Mouse (Mus musculus) embryonic facial prominence, embryonic 11.5 days (tissue): ENCODE measurements at regions not wholly inside any gene's neighbourhood (a gene's known extent, or its start where the extent isn't known, plus 50 kb on each side); places are given as distances from the start of the nearest gene placed in this dataset.

Source experiments
- ATAC-seq: fragments of 200-750 bp; cut with Nextera tagmentation; replicated peaks from 2 replicates; pipeline ENCODE4 v1.8.0; 2017; ENCODE audit warnings: low read depth; ENCODE audit not compliant: insufficient number of reproducible peaks, low FRiP score, low TSS enrichment
- DNase-seq: peaks from one replicate; pipeline ENCODE4 v3.0.0-alpha.2; 2015; ENCODE audit warnings: low spot score
- H3K27ac ChIP-seq: fragments of 300-500 bp; sonication (generic); replicated peaks from 2 replicates; pipeline ENCODE4 v1.5.1; 2014; ENCODE audit warnings: mild to moderate bottlenecking, low read depth, low read length, control low read depth
- H3K27me3 ChIP-seq: fragments of 300-500 bp; sonication (generic); 2 replicates; pipeline ENCODE4 v1.6.1; 2014; ENCODE audit warnings: mild to moderate bottlenecking, low read length, moderate library complexity, mixed read lengths; ENCODE audit not compliant: control insufficient read depth, insufficient read depth
- H3K36me3 ChIP-seq: fragments of 300-500 bp; sonication (generic); replicated peaks from 2 replicates; pipeline ENCODE4 v1.6.1; 2014; ENCODE audit warnings: low read depth, mild to moderate bottlenecking, low read length, moderate library complexity, mixed read lengths; ENCODE audit not compliant: control insufficient read depth, insufficient read depth
- H3K4me1 ChIP-seq: fragments of 300-500 bp; sonication (generic); 2 replicates; pipeline ENCODE4 v1.6.1; 2014; ENCODE audit warnings: low read length, mixed read lengths; ENCODE audit not compliant: control insufficient read depth, insufficient read depth
- H3K4me2 ChIP-seq: fragments of 300-500 bp; sonication (generic); 2 replicates; pipeline ENCODE4 v1.6.1; 2014; ENCODE audit warnings: low read depth, mild to moderate bottlenecking, control low read depth, low read length, moderate library complexity
- H3K4me3 ChIP-seq: fragments of 300-500 bp; sonication (generic); 2 replicates; pipeline ENCODE4 v1.5.1; 2014; ENCODE audit warnings: low read depth, low read length, control low read depth
- H3K9ac ChIP-seq: fragments of 300-500 bp; sonication (generic); replicated peaks from 2 replicates; pipeline ENCODE4 v1.6.1; 2014; ENCODE audit warnings: mild to moderate bottlenecking, control low read depth, low read length
- H3K9me3 ChIP-seq: fragments of 300-500 bp; sonication (generic); replicated peaks from 2 replicates; pipeline ENCODE4 v1.6.1; 2016; ENCODE audit warnings: mild to moderate bottlenecking, low read length, inconsistent platforms, mixed read lengths; ENCODE audit not compliant: control insufficient read depth
- WGBS: fragments of 180-500 bp; shearing (Covaris S2); extraction: QIAGEN DNeasy Blood & Tissue Kit; methylation state at CpG from one replicate; pipeline ENCODE4 v1.1.7; 2014; 5-methylcytosine and 5-hydroxymethylcytosine counted together

DNA sequence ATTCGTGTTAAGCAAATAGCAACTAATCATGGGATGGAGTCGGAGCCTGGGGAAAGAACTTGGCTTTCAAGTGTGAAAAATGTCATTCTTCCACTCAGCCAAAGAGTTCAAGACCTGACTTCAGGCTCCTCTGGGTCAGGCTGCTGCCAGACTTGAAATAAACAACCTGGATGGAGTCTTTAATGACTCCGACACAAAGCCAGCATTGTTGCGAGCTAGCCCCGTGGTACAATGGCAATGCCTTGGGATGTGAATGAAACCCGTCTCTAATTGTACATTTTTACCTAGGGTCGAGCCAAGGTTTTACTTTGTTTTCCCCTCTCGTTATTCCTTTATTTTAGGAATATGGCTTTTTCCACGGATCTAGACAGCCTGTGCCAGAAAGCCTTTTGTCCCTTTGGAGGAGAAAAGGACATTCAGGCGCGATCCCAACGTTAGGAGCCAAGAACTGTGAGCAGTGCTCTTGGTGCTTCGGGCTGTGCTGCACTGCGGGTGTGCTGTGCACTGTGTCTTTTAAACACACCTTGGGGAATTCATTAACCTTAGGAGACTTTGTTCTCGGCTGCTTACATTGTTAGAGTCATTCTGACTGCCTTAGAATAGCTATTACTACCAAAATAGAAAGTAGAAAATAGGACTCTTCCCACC, 398.1 kb downstream of the Cd83 start:
- Histone ChIP-seq H3K9me3 (no peaks in the 10 kb centered on the region), H3K4me2 (no peak overlapping the region), H3K9ac (no peak overlapping the region), H3K36me3 (no peaks in the 10 kb centered on the region), H3K27ac (no peak overlapping the region), H3K4me1 (no peaks in the 10 kb centered on the region), H3K4me3 (no peak overlapping the region), H3K27me3 (no peaks in the 10 kb centered on the region)
- WGBS: 28% methylated on average over 15 of the region's 15 CpGs
- peak; percentile 52 for DNase-seq
- no peak for ATAC-seq

DNA sequence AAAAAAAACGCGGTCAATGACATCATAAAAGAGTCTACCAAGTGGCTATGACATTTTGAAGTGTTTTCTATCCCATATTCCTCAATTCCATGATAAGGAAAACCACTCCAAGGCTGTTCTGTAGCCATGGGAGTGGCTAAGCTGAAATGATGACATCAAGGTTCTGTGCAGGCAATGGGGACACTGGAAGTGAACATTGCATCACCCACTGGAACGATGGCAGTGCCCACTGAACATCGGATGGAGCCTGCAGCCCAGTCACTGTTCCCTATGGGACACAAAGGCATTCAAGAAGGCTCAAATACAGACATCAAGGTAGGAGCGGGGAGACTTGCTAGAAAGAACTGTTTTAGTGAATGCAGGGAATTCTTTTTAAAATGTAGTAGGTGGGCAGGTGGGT, 410.8 kb downstream of the Cd83 start:
- ATAC-seq (no peak), DNase-seq (no peak)
- Histone ChIP-seq H3K36me3 (no peaks in the 10 kb centered on the region), H3K4me1 (no peaks in the 10 kb centered on the region), H3K4me3 (no peak overlapping the region), H3K27me3 (no peaks in the 10 kb centered on the region), H3K27ac (no peak overlapping the region), H3K4me2 (no peak overlapping the region), H3K9ac (no peak overlapping the region), H3K9me3 (no peaks in the 10 kb centered on the region)
- WGBS: 88% methylated on average over 5 of the region's 5 CpGs

DNA sequence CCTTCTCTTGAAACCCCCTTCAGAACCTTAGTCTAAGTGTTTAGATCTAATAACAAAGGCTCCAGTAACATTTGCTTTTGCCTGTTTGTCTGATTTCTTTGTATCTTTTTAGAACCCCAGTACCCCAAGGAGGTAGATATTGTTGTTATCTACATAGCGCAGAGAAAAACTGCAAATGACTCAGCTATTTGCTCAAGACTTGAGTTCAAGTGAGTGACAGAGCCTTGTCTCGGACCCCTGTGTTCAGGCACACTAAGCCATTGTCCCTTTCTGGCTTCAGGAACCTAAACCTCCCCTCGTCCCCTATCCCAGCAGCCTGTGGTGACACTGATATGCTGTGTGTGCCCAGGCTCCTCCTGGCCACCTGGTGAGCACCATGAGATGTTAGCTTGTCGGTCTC, 421.5 kb downstream of the Cd83 start:
- DNase-seq (no peak), ATAC-seq (no peak)
- no peak overlapping the region for H3K4me2 ChIP-seq
- H3K9ac ChIP-seq: no peak overlapping the region
- H3K36me3 ChIP-seq: no peaks in the 10 kb centered on the region
- H3K27ac ChIP-seq: no peak overlapping the region
- H3K4me3 ChIP-seq: no peak overlapping the region
- H3K9me3 ChIP-seq: no peaks in the 10 kb centered on the region
- no peaks in the 10 kb centered on the region for H3K27me3 ChIP-seq
- WGBS: 66% methylated on average over 4 of the region's 4 CpGs
- no peaks in the 10 kb centered on the region for H3K4me1 ChIP-seq

DNA sequence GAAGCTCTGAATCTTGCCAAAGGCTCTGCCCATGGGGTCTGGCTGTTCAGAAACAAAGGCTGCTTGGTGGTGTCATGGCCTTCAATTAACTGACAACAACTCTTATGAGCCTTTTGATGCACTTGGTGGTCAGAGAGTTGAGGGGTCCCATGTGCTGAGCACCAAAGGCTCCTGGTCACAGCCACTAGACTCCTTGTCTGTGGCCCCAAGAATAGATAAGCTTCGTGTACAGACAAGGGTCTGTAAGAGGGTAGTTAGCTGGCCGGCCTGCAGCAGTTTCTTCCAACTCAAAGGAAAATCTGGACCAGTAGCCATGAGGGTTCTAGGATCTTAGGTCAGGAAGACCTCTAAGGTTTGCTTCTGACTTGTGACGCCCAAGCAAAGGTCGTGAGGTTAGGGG, 421.9 kb downstream of the Cd83 start:
- Histone ChIP-seq H3K9me3 (no peaks in the 10 kb centered on the region), H3K36me3 (no peaks in the 10 kb centered on the region), H3K27me3 (no peaks in the 10 kb centered on the region), H3K4me3 (no peak overlapping the region), H3K4me1 (no peaks in the 10 kb centered on the region), H3K4me2 (no peak overlapping the region), H3K27ac (no peak overlapping the region), H3K9ac (no peak overlapping the region)
- 76% methylated on average over 4 of the region's 4 CpGs for WGBS
- DNase-seq (no peak), ATAC-seq (no peak)

DNA sequence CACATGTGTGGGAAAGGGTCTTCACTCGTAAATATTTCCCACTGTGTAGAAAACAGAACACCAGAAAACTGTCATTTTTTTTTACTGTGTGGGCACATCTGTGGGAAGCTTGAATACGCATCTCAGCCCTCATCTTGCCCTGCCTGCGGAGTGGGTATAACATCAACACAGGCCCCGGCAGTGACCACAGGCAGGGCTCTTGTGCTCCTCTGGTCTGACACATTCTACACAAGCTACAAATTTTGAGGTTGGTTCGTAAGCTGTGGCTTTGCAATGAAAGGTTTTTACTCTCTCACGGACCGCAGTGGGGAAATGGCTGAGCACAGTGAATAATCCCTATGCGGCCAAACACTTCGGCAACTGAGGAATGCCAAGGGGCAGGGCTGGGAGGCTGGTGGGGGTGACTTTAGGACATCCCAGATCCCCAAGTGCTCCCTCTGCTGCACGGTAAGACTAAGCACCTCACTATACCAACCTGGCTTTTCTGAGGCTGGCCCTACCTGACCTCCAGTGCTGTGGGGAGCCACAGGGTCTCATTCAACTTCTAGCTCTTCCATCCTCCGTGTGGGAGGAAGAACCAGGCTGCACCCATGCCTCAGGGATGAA, 422.9 kb downstream of the Cd83 start:
- WGBS: 64% methylated on average over 11 of the region's 11 CpGs
- no peak for DNase-seq
- no peaks in the 10 kb centered on the region for H3K36me3 ChIP-seq
- no peaks in the 10 kb centered on the region for H3K9me3 ChIP-seq
- H3K27ac ChIP-seq: no peak overlapping the region
- H3K9ac ChIP-seq: no peak overlapping the region
- no peaks in the 10 kb centered on the region for H3K4me1 ChIP-seq
- no peaks in the 10 kb centered on the region for H3K27me3 ChIP-seq
- ATAC-seq: no peak
- no peak overlapping the region for H3K4me3 ChIP-seq
- no peak overlapping the region for H3K4me2 ChIP-seq

DNA sequence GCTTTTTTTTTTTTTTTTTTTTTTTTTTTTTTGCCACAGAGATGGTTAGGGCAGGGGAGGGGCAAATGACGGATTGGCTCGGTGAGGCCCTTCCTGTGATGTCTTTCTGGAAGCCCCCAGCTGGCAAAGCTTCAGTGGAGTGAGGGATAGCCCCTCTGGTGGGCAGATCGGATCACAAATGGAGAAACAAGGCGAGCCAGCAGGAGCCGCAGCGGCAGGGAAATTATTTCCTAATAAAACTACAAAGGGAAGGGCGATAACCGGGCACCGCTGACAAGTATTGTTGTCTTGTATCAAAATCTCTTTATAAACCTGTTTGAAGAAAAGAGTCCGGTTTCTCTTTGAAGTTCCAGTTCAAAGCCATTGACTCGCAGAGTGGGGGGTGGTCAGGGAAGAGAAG, 424.5 kb downstream of the Cd83 start:
- Histone ChIP-seq H3K4me2 (no peak overlapping the region), H3K4me3 (no peak overlapping the region), H3K4me1 (no peaks in the 10 kb centered on the region), H3K27me3 (no peaks in the 10 kb centered on the region), H3K27ac (no peak overlapping the region), H3K9me3 (no peaks in the 10 kb centered on the region), H3K36me3 (no peaks in the 10 kb centered on the region), H3K9ac (no peak overlapping the region)
- no peak for ATAC-seq
- DNase-seq: no peak
- 30% methylated on average over 11 of the region's 11 CpGs for WGBS

DNA sequence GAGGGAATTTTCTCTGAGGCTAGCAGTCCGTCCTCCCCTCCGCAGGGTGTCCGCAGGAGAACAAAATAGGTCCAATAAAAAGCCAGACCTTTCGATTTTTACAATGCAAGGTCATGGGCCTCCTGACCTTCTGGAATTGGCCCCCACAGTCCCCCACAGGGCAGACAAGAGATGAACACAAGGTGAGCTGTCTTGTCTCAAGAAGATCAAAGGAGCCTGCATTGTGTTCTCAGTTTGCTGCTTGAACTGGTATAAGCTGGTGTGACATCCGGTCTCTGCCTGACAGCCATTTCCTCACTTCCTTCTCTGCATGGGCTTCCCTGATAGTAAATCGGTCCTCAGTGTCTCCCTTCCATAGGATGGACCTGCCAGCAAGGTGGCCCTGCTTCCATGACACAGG, 425.5 kb downstream of the Cd83 start:
- Histone ChIP-seq H3K4me3 (no peak overlapping the region), H3K9ac (no peak overlapping the region), H3K27me3 (no peaks in the 10 kb centered on the region), H3K27ac (no peak overlapping the region), H3K36me3 (no peaks in the 10 kb centered on the region), H3K4me1 (no peaks in the 10 kb centered on the region), H3K9me3 (no peaks in the 10 kb centered on the region), H3K4me2 (no peak overlapping the region)
- no peak for DNase-seq
- 42% methylated on average over 6 of the region's 6 CpGs for WGBS
- ATAC-seq: no peak

DNA sequence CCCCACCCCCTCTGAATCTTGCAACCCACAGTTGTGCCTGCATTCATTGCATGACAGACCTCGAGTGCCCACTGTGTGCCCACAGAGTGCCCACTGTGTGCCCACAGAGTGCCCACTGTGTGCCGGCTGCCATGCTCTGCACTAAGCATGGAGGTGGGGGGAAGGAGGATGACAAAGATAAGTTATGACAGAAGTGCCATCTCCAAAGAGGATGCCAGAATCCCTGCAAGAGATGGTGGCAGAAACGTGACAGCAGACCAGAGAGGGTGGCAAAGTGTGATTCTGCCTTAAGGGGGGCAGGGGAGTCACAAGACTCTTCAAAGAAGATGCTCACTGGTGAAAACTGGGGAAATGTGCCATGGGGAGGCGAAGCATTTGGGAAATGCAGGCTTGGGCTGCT, 427.8 kb downstream of the Cd83 start:
- no peak overlapping the region for H3K27ac ChIP-seq
- no peaks in the 10 kb centered on the region for H3K27me3 ChIP-seq
- H3K9ac ChIP-seq: no peak overlapping the region
- no peaks in the 10 kb centered on the region for H3K9me3 ChIP-seq
- H3K4me2 ChIP-seq: no peak overlapping the region
- 78% methylated on average over 4 of the region's 4 CpGs for WGBS
- no peak for ATAC-seq
- H3K4me3 ChIP-seq: no peak overlapping the region
- H3K36me3 ChIP-seq: no peaks in the 10 kb centered on the region
- no peaks in the 10 kb centered on the region for H3K4me1 ChIP-seq
- no peak for DNase-seq
